Mouse (Mus musculus): ENCODE data around the gene Bcas1. TPM values are rescaled to one million over a fixed set of nuclear protein-coding genes. Genes with fewer than 3 reads are reported as not detected.

The Bcas1 gene
- polyA plus RNA-seq, 1 experiment from 2014 or later: not detected

GRCm38 (mm10) chr2:170438782-170439181 lies 11.1 kb upstream of the Bcas1 start:
- ATAC-seq (ENCODE audit: low FRiP score, low TSS enrichment): no peak
- H3K27me3 ChIP-seq (ENCODE audit: control insufficient read depth, insufficient read depth, low read length): no peaks in the 10 kb centered on the region
- H3K4me3 ChIP-seq (ENCODE audit: low read length): no peak overlapping the region
- H3K9ac ChIP-seq (ENCODE audit: low read depth, low read length): no peak overlapping the region
- no peaks in the 10 kb centered on the region for H3K4me1 ChIP-seq (ENCODE audit: control insufficient read depth, insufficient read depth, low read length)
- WGBS: 32% methylated on average over 13 of the region's 13 CpGs
- no peak overlapping the region for H3K27ac ChIP-seq (ENCODE audit: low read depth, low read length)
- peak overlapping the region; percentile 13 for H3K4me2 ChIP-seq (replicated peaks; ENCODE audit: low read depth, low read length)
- no peaks in the 10 kb centered on the region for H3K36me3 ChIP-seq (ENCODE audit: control insufficient read depth, insufficient read depth, low read length)
- no peaks in the 10 kb centered on the region for H3K9me3 ChIP-seq (ENCODE audit: control insufficient read depth, low read length)

- no peak for ATAC-seq (ENCODE audit: low FRiP score, low TSS enrichment)
- Histone ChIP-seq H3K4me1 (ENCODE audit: control insufficient read depth, insufficient read depth, low read length) (no peaks in the 10 kb centered on the region), H3K27ac (ENCODE audit: low read depth, low read length) (no peak overlapping the region), H3K4me3 (ENCODE audit: low read length) (no peak overlapping the region), H3K36me3 (ENCODE audit: control insufficient read depth, insufficient read depth, low read length) (no peaks in the 10 kb centered on the region), H3K9me3 (ENCODE audit: control insufficient read depth, low read length) (no peaks in the 10 kb centered on the region), H3K9ac (ENCODE audit: low read depth, low read length) (no peak overlapping the region), H3K27me3 (ENCODE audit: control insufficient read depth, insufficient read depth, low read length) (no peaks in the 10 kb centered on the region), H3K4me2 (replicated peaks; ENCODE audit: low read depth, low read length) (no peak overlapping the region)
- WGBS: 71% methylated on average over 4 of the region's 4 CpGs
Measured at GRCm38 (mm10) chr2:170436204-170436603, 8.6 kb upstream of the Bcas1 start.

GRCm38 (mm10) chr2:170432152-170432551 lies 4.5 kb upstream of the Bcas1 start:
- no peak overlapping the region for H3K4me2 ChIP-seq (replicated peaks; ENCODE audit: low read depth, low read length)
- 55% methylated on average over 6 of the region's 6 CpGs for WGBS

GRCm38 (mm10) chr2:170428966-170429365 lies 1.3 kb upstream of the Bcas1 start:
- ATAC-seq (ENCODE audit: low FRiP score, low TSS enrichment): no peak
- no peak overlapping the region for H3K27ac ChIP-seq (ENCODE audit: low read depth, low read length)
- H3K27me3 ChIP-seq (ENCODE audit: control insufficient read depth, insufficient read depth, low read length): peaks cover 4% of the 10 kb centered on the region; the same call in 1 of the 2 replicates
- no peak overlapping the region for H3K4me2 ChIP-seq (replicated peaks; ENCODE audit: low read depth, low read length)
- no peaks in the 10 kb centered on the region for H3K9me3 ChIP-seq (ENCODE audit: control insufficient read depth, low read length)
- 38% methylated on average over 8 of the region's 8 CpGs for WGBS
- H3K4me3 ChIP-seq (ENCODE audit: low read length): no peak overlapping the region
- no peaks in the 10 kb centered on the region for H3K36me3 ChIP-seq (ENCODE audit: control insufficient read depth, insufficient read depth, low read length)
- H3K4me1 ChIP-seq (ENCODE audit: control insufficient read depth, insufficient read depth, low read length): no peaks in the 10 kb centered on the region
- no peak overlapping the region for H3K9ac ChIP-seq (ENCODE audit: low read depth, low read length)

More at GRCm38 (mm10) chr2:170432152-170432551, 4.5 kb upstream of the Bcas1 start:
- no peak for ATAC-seq (ENCODE audit: low FRiP score, low TSS enrichment)
- Histone ChIP-seq H3K9ac (ENCODE audit: low read depth, low read length) (no peak overlapping the region), H3K4me1 (ENCODE audit: control insufficient read depth, insufficient read depth, low read length) (no peaks in the 10 kb centered on the region), H3K27ac (ENCODE audit: low read depth, low read length) (no peak overlapping the region), H3K9me3 (ENCODE audit: control insufficient read depth, low read length) (no peaks in the 10 kb centered on the region), H3K27me3 (ENCODE audit: control insufficient read depth, insufficient read depth, low read length) (peaks cover 4% of the 10 kb centered on the region; the same call in 1 of the 2 replicates), H3K4me3 (ENCODE audit: low read length) (no peak overlapping the region), H3K36me3 (ENCODE audit: control insufficient read depth, insufficient read depth, low read length) (no peaks in the 10 kb centered on the region)

GRCm38 (mm10) chr2:170424131-170424530 lies 3.5 kb downstream of the Bcas1 start:
- WGBS: 59% methylated on average over 3 of the region's 3 CpGs
- Histone ChIP-seq H3K9me3 (ENCODE audit: control insufficient read depth, low read length) (no peaks in the 10 kb centered on the region), H3K9ac (ENCODE audit: low read depth, low read length) (no peak overlapping the region), H3K4me3 (ENCODE audit: low read length) (no peak overlapping the region), H3K36me3 (ENCODE audit: control insufficient read depth, insufficient read depth, low read length) (no peaks in the 10 kb centered on the region), H3K4me1 (ENCODE audit: control insufficient read depth, insufficient read depth, low read length) (no peaks in the 10 kb centered on the region), H3K27me3 (ENCODE audit: control insufficient read depth, insufficient read depth, low read length) (no peaks in the 10 kb centered on the region), H3K27ac (ENCODE audit: low read depth, low read length) (no peak overlapping the region), H3K4me2 (replicated peaks; ENCODE audit: low read depth, low read length) (no peak overlapping the region)
- no peak for ATAC-seq (ENCODE audit: low FRiP score, low TSS enrichment)

- Histone ChIP-seq H3K4me2 (replicated peaks; ENCODE audit: low read depth, low read length) (no peak overlapping the region), H3K4me3 (ENCODE audit: low read length) (no peak overlapping the region), H3K36me3 (ENCODE audit: control insufficient read depth, insufficient read depth, low read length) (no peaks in the 10 kb centered on the region), H3K27me3 (ENCODE audit: control insufficient read depth, insufficient read depth, low read length) (no peaks in the 10 kb centered on the region), H3K9me3 (ENCODE audit: control insufficient read depth, low read length) (no peaks in the 10 kb centered on the region), H3K9ac (ENCODE audit: low read depth, low read length) (no peak overlapping the region), H3K27ac (ENCODE audit: low read depth, low read length) (no peak overlapping the region), H3K4me1 (ENCODE audit: control insufficient read depth, insufficient read depth, low read length) (no peaks in the 10 kb centered on the region)
- no peak for ATAC-seq (ENCODE audit: low FRiP score, low TSS enrichment)
- WGBS: 31% methylated on average over 4 of the region's 4 CpGs
Measured at GRCm38 (mm10) chr2:170421924-170422323, 5.7 kb downstream of the Bcas1 start.

GRCm38 (mm10) chr2:170418748-170419147 lies 8.9 kb downstream of the Bcas1 start:
- Histone ChIP-seq H3K4me1 (ENCODE audit: control insufficient read depth, insufficient read depth, low read length) (no peaks in the 10 kb centered on the region), H3K27me3 (ENCODE audit: control insufficient read depth, insufficient read depth, low read length) (no peaks in the 10 kb centered on the region), H3K27ac (ENCODE audit: low read depth, low read length) (no peak overlapping the region), H3K9ac (ENCODE audit: low read depth, low read length) (no peak overlapping the region), H3K9me3 (ENCODE audit: control insufficient read depth, low read length) (no peaks in the 10 kb centered on the region), H3K4me2 (replicated peaks; ENCODE audit: low read depth, low read length) (no peak overlapping the region), H3K36me3 (ENCODE audit: control insufficient read depth, insufficient read depth, low read length) (no peaks in the 10 kb centered on the region), H3K4me3 (ENCODE audit: low read length) (no peak overlapping the region)
- WGBS: 48% methylated on average over 10 of the region's 10 CpGs
- ATAC-seq (ENCODE audit: low FRiP score, low TSS enrichment): no peak

- H3K9ac ChIP-seq (ENCODE audit: low read depth, low read length): no peak overlapping the region
- no peak overlapping the region for H3K27ac ChIP-seq (ENCODE audit: low read depth, low read length)
- H3K4me2 ChIP-seq (replicated peaks; ENCODE audit: low read depth, low read length): peak overlapping the region; percentile 34
- peak overlapping the region; percentile 11; the same call in 1 of the 2 replicates for H3K4me3 ChIP-seq (ENCODE audit: low read length)
- no peaks in the 10 kb centered on the region for H3K36me3 ChIP-seq (ENCODE audit: control insufficient read depth, insufficient read depth, low read length)
- no peaks in the 10 kb centered on the region for H3K9me3 ChIP-seq (ENCODE audit: control insufficient read depth, low read length)
- 2% methylated on average over 13 of the region's 13 CpGs for WGBS
- H3K27me3 ChIP-seq (ENCODE audit: control insufficient read depth, insufficient read depth, low read length): peaks cover 13% of the 10 kb centered on the region; the same call in 1 of the 2 replicates
- ATAC-seq (ENCODE audit: low FRiP score, low TSS enrichment): 0 out of 2 replicates have a peak, but pooled peaks have one; percentile 41
- no peaks in the 10 kb centered on the region for H3K4me1 ChIP-seq (ENCODE audit: control insufficient read depth, insufficient read depth, low read length)
Measured at GRCm38 (mm10) chr2:170411490-170412168, 16.0 kb downstream of the Bcas1 start.

- Histone ChIP-seq H3K9me3 (ENCODE audit: control insufficient read depth, low read length) (no peaks in the 10 kb centered on the region), H3K27ac (ENCODE audit: low read depth, low read length) (no peak overlapping the region), H3K9ac (ENCODE audit: low read depth, low read length) (no peak overlapping the region), H3K4me1 (ENCODE audit: control insufficient read depth, insufficient read depth, low read length) (no peaks in the 10 kb centered on the region), H3K27me3 (ENCODE audit: control insufficient read depth, insufficient read depth, low read length) (peaks cover 13% of the 10 kb centered on the region; the same call in 1 of the 2 replicates), H3K4me3 (ENCODE audit: low read length) (peak overlapping the region; percentile 11; the same call in 1 of the 2 replicates), H3K4me2 (replicated peaks; ENCODE audit: low read depth, low read length) (peak overlapping the region; percentile 34), H3K36me3 (ENCODE audit: control insufficient read depth, insufficient read depth, low read length) (no peaks in the 10 kb centered on the region)
- peak; percentile 51; the same call in 1 of the 2 replicates for ATAC-seq (ENCODE audit: low FRiP score, low TSS enrichment)
- 20% methylated on average over 23 of the region's 23 CpGs for WGBS
Measured at GRCm38 (mm10) chr2:170410677-170411489, 16.8 kb downstream of the Bcas1 start.
